Mouse (Mus musculus): ENCODE measurements at regions not wholly inside any gene's neighbourhood (a gene's known extent, or its start where the extent isn't known, plus 50 kb on each side); places are given as distances from the start of the nearest gene placed in this dataset.
A peak's percentile ranks its signal among the peaks of the same experiment; 100 is the strongest.

DNA sequence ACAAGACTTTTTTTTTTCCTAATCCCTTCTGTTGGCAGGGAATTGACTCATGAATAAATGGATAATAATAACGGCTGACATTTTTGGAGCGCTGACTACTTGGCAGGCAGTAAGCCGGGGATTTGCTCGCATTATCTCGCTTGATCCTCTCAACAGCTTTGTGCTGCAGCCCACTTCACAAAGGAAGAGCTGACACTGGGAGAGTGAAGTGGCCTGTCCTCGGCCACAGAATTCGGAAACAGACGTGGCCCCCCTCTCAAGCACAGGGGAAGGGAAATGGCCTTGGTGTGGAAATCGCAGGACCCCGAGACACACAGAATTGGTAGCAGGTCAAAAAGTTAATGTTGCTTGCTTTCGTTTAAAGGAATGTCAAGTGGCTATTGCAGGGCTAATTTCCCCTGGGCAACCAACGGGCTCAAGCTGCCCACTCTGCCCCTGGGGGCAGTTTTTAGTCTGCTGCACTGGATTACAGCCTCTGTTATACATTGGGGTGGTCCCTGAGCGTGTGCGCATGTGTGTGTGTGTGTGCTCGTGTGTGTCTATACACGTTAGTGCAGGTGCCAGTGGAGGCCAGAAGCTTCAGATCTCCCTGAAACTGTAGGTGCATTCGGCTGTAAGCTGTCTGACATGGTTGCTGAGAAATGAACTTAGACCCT is 483.1 kb downstream of the Plcl1 start:
- no peak for DNase-seq (ENCODE audit: low spot score in 2 of 2)

DNA sequence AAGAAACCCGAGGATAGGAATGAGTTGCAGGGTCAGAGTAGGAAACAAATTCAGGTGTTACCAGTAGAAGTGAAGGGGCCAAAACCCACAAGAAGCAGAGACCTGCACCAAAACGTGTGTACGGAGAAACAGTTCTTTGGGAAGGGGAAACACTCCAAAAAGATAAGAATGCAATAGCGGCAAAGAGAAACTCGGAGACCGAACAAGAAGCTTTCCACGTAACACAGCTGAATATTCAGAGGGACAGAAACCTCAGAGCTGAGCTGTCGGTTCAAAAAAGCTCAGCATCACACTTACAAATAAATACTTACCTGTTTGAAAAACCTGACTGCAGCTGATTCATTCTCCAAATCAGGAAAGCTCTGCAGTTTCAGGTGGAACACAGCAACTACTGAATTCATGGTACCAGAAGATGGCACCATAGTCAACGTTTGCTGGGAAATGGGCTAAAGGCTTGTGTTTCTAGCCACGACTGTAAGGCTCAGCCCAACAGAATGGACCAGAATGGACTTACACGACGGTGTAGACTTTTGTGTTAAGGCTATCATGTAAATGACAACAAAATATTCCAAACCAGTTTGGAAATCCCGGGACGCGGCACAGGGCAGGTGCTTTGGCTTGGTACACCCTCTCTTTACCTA is 484.9 kb downstream of the Plcl1 start:
- DNase-seq (ENCODE audit: low spot score in 2 of 2): no peak

DNA sequence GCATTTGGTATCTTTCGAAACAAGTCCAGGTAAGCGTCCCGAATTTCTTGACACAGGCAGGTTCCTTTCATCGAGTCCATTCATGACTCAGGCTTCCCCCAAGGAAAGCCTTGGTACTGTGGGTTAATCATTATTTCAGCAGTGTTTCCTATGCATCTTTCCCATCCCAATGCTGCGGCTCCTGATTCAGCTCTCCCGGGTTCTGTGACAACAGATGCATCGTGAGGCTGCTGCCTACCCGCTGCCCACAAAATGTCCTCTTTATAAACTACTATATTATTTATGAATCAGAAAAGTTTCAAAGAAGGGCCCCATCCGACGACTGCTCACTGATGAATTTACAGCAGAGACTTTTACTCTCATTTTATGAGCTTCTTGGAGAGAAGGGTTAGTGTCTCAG is 486.2 kb downstream of the Plcl1 start:
- no peak for DNase-seq (ENCODE audit: low spot score in 2 of 2)

- DNase-seq (ENCODE audit: low spot score in 2 of 2): no peak
Measured at GRCm38 (mm10) chr1:55897572-55897971, 491.9 kb downstream of the Plcl1 start.

DNA sequence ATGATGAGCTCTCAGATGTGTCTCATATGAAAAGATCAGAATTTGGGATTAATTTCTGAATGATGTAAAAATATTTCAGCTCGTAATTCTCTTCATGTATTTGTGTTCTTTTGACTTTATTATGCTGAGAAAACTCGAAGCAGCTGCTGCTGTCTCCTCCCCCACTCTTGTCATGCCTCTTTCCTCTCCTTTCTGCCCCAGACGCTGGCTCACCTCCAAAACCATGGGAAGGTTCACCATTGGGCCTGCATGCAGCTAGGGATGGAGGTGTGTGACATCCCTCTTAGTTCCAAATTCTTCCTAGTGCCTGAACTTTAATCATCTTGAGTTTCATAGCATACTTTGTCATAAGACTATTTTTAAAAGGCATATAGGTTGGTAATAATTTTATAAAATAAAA is 492.3 kb downstream of the Plcl1 start:
- no peak for DNase-seq (ENCODE audit: low spot score in 2 of 2)

DNA sequence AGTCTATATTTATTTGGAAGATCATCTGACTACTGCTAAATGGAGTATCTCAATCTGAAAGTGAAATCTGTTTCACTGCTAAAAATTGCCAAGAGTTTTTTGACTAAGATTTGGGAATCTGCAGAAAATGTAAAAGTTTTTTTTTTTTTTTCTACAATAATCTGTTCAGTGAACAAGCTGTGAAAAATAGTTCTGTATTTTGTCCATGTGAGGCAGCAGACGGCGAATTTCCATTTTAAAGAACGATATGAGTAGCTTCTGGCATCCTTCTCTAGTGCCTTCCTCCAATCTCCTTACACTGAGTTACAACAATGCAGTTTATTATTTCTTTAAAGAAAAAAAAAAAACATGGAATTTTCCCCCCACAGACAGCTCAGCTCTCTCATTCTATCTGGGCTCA is 494.3 kb downstream of the Plcl1 start:
- DNase-seq (ENCODE audit: low spot score in 2 of 2): no peak

GRCm38 (mm10) chr1:55903177-55903576 is 497.5 kb downstream of the Plcl1 start:
- no peak for DNase-seq (ENCODE audit: low spot score in 2 of 2)

DNA sequence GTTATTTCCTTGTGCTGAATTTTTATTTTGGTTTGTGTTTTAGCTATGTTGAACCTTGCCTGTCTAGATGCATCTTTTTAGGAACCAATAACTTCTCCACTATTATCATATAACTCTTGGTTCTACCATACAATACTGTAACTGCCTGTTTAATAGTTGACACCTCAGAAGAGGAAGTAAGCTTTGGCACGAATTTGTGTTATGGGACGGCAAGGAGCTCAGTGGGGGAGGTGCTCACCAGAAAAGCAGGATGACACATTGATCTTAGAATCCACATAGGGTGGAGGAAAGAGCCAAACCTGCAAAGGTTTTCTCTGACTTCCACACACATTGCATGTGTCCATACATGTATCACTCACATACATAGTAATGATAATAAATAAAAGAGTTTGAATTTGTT is 498.9 kb downstream of the Plcl1 start:
- no peak for DNase-seq (ENCODE audit: low spot score in 2 of 2)

GRCm38 (mm10) chr1:55905232-55905631 is 499.5 kb downstream of the Plcl1 start:
- no peak for DNase-seq (ENCODE audit: low spot score in 2 of 2)

DNA sequence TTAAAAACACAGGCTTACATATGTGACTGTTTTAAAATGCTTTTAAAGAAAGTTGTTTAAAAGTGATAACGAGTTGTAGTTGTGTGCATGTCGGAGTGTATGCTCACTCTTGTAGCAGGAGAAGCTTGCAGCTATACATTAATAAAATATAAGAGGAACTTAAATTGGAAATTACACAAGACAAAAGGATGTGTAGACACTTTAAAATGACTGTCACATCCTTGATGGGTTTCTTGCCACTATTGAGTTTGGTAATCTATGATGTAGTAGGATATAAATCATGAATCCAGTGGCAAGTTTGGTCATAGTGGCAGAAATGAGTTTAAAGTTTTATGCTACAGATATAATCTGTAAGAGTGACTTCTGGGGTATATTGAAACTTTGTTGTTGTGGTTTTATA is 504.3 kb downstream of the Plcl1 start:
- DNase-seq (ENCODE audit: low spot score in 2 of 2): no peak

DNA sequence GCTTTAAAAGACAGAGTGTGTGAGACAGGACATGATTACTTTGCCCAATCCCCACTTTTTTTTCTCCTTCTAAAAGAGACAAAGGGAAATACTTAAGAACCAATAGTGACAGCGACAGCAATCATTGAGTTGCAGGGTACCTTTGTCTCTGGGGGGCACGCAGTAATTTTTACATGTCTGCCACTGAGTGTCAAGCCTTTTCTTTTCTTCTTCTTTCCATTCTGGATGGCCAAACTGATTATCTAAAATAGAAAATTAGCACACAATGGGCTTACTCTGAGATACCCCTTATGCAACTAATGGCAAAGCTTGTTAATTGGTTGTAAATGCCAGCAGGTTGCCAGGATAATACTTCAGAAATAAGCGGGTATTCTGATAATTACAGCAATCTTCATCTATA is 508.6 kb downstream of the Plcl1 start:
- no peak for DNase-seq (ENCODE audit: low spot score in 2 of 2)

GRCm38 (mm10) chr1:55915940-55916339 is 510.2 kb downstream of the Plcl1 start:
- DNase-seq (ENCODE audit: low spot score in 2 of 2): no peak

- no peak for DNase-seq (ENCODE audit: low spot score in 2 of 2)
Measured at GRCm38 (mm10) chr1:55919516-55919915, 513.8 kb downstream of the Plcl1 start.

DNA sequence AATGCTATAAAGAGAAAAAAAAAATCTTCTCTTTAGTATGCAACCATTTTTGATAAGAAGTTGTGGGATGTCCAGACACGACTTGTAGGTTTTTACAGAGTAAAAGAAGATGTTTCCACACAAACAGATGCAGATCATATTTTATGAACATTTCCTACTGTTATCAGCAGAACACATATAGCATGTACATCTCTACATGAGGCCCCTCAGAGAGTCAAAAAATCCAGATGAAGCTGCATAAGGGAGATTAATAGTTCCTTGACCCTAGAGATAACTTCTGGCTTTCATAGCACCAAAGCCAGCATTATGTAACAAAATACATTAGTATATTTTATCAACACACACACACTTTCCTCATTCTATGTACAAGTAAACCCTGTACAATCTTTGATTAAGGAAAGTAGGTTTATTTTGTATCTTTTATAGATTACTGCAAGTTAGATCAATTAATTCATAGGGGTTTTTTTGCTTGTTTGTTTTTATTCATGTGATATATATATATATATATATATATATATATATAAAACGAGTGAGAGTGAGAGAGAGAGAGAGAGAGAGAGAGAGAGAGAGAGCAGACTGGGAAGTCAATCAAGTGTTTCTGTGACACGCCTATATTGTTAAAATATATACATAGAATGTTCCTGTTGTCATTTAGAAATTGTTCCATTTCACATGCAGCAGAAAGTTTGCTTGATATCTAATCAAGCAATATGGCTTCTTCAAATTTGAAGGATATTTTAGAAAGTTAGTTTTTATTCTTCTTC is 541.2 kb downstream of the Plcl1 start:
- DNase-seq (ENCODE audit: low spot score in 2 of 2): no peak

GRCm38 (mm10) chr1:55947618-55948283 is 542.0 kb downstream of the Plcl1 start:
- DNase-seq (ENCODE audit: low spot score in 2 of 2): no peak

DNA sequence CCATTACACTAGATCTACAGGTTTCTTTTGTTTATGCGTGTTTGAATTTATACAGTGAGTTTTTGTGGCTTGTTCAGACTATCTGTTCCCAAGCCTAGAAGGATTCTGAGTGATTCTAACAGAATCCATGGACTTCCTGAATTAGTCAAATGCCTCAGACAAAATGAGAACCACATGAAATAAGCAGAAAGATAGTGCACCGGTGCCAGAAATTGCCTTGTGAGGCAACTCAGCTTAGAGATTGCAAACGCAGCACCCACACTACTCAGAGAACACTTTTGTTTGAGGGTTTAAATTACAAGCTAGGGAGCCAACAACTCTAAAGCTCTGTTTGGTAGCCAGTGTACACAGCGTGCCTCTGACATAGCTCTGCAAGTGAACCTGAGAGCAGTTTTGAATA is 543.9 kb downstream of the Plcl1 start:
- no peak for DNase-seq (ENCODE audit: low spot score in 2 of 2)

- no peak for DNase-seq (ENCODE audit: low spot score in 2 of 2)
Measured at GRCm38 (mm10) chr1:55957804-55958445, 552.2 kb downstream of the Plcl1 start.

GRCm38 (mm10) chr1:55960291-55960690 is 554.6 kb downstream of the Plcl1 start:
- peak in 1 of 2 experiments; percentile 25 for DNase-seq (ENCODE audit: low spot score in 2 of 2)

DNA sequence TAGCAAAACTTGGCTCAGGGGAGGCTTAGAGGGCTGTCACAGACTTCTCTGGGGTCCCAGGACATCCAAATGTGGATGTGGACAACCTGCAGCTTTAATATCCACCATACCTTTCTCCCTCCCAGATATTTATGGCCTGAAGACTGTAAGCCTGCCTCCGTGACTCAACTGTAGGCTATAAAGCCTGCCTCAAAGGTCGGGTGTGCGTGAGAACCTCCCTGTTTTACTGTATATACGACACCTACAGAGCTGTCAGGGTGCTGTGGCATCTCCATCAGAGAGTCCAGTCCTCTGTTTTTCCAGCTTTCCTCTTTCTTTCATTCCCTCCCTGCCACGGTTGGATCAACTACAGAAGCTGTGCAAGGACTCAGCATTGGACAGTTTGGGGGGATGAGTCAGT is 558.1 kb downstream of the Plcl1 start:
- DNase-seq (ENCODE audit: low spot score in 2 of 2): no peak

GRCm38 (mm10) chr1:55966273-55966672 is 560.6 kb downstream of the Plcl1 start:
- DNase-seq (ENCODE audit: low spot score in 2 of 2): no peak

- no peak for DNase-seq (ENCODE audit: low spot score in 2 of 2)
Measured at GRCm38 (mm10) chr1:55967869-55968268, 562.1 kb downstream of the Plcl1 start.

GRCm38 (mm10) chr1:55977796-55978195 is 572.1 kb downstream of the Plcl1 start:
- no peak for DNase-seq (ENCODE audit: low spot score in 2 of 2)

All from thymus, postnatal 10 days (tissue).